Mouse (Mus musculus): Measurements from ENCODE around the gene Efhd1.

- TF ChIP-seq CHD2 (IDR thresholded peaks at IDR 0.05; ENCODE audit: low read depth, low read length) (no peak), MAFK (IDR thresholded peaks at IDR 0.05; ENCODE audit: insufficient read depth, low read depth, low read length) (no peak)
Measured at GRCm38 (mm10) chr1:87245430-87245829, 18.7 kb upstream of the Efhd1 start.
